Mouse (Mus musculus) spleen, adult 2 months (tissue): ENCODE results near the gene Rap2b. TPM values are rescaled to one million over a fixed set of nuclear protein-coding genes. Genes with fewer than 3 reads are reported as not detected.
A peak's percentile ranks its signal among the peaks of the same experiment; 100 is the strongest.

Source experiments
- DNase-seq, 2 experiments: peaks; one replicate each; pipeline versions ENCODE4 v3.0.0 to v3.0.0-alpha.2; 2012 to 2021; ENCODE audit warnings: low spot score in 2 of 2, low read depth in 1 of 2
- H3K27ac ChIP-seq: fragments of 200-500 bp; 2 replicates; pipeline ENCODE4 v1.5.1; 2012; ENCODE audit warnings: low read length, inconsistent platforms; ENCODE audit not compliant: insufficient read depth
- H3K27me3 ChIP-seq: fragments of 200-500 bp; 2 replicates; pipeline ENCODE4 v1.6.1; 2012; ENCODE audit warnings: mild to moderate bottlenecking, moderate library complexity, low read length, inconsistent platforms; ENCODE audit not compliant: control insufficient read depth, insufficient read depth
- H3K36me3 ChIP-seq: fragments of 200-500 bp; 2 replicates; pipeline ENCODE4 v1.6.1; 2012; ENCODE audit warnings: mild to moderate bottlenecking, low read length, inconsistent platforms; ENCODE audit not compliant: control insufficient read depth, insufficient read depth
- H3K4me1 ChIP-seq: fragments of 200-500 bp; 2 replicates; pipeline ENCODE4 v1.6.1; 2011; ENCODE audit warnings: inconsistent platforms; ENCODE audit not compliant: control insufficient read depth, insufficient read depth, insufficient read length
- H3K4me3 ChIP-seq: fragments of 200-500 bp; 2 replicates; pipeline ENCODE4 v1.5.1; 2011; ENCODE audit warnings: mild to moderate bottlenecking, inconsistent platforms; ENCODE audit not compliant: insufficient read depth, insufficient read length; ENCODE audit errors: extremely low read depth
- CTCF ChIP-seq: fragments of 200-500 bp; IDR thresholded peaks from 2 replicates; pipeline ENCODE4 v1.5.1; 2011; ENCODE audit warnings: mild to moderate bottlenecking, inconsistent platforms; ENCODE audit not compliant: insufficient read depth, insufficient read length, insufficient replicate concordance; ENCODE audit errors: extremely low read depth
- POLR2A ChIP-seq: fragments of 200-500 bp; IDR thresholded peaks from 2 replicates; pipeline ENCODE4 v1.6.1; 2011; ENCODE audit warnings: low read depth, low read length, inconsistent platforms
- WGBS: fragments of 180-500 bp; shearing (Covaris S2); methylation state at CpG from one replicate; pipeline ENCODE4 v1.1.7; 2018; 5-methylcytosine and 5-hydroxymethylcytosine counted together
- polyA plus RNA-seq: library from polyadenylated mRNA; depleted of rRNA; stranded (reverse); fragments of >200 nt; gene quantifications from 2 replicates; pipeline ENCODE4 v1.2.3, GENCODE M21; 2012

The Rap2b gene
- polyA plus RNA-seq, 1 experiment: 6.4 TPM

DNA sequence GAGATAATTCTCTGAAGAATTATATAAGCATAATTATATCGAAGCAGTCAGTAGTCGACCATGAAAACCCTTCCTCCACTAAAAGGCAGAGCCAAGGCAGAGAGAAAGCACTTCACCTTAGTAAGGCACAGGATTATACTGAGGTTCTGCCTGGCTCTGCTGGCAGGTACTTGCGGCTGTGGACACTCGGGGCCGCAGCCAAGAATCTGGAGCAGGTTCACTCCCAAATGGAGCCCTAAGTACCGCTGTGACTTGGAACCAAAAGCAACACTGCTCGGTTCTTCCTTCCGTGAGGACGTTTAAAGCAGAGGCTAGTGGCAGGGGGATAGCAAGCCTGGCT lies 1.4 kb downstream of the Rap2b start:
- DNase-seq: no peak
- Histone ChIP-seq H3K27ac (peak overlapping the region; percentile 34; the same call in 1 of the 2 replicates), H3K4me3 (peak overlapping the region; percentile 74; the same call in 1 of the 2 replicates), H3K36me3 (no peaks in the 10 kb centered on the region), H3K4me1 (no peaks in the 10 kb centered on the region), H3K27me3 (no peaks in the 10 kb centered on the region)
- TF ChIP-seq CTCF (no peak), POLR2A (no peak)
- 5% methylated on average over 9 of the region's 9 CpGs for WGBS

DNA sequence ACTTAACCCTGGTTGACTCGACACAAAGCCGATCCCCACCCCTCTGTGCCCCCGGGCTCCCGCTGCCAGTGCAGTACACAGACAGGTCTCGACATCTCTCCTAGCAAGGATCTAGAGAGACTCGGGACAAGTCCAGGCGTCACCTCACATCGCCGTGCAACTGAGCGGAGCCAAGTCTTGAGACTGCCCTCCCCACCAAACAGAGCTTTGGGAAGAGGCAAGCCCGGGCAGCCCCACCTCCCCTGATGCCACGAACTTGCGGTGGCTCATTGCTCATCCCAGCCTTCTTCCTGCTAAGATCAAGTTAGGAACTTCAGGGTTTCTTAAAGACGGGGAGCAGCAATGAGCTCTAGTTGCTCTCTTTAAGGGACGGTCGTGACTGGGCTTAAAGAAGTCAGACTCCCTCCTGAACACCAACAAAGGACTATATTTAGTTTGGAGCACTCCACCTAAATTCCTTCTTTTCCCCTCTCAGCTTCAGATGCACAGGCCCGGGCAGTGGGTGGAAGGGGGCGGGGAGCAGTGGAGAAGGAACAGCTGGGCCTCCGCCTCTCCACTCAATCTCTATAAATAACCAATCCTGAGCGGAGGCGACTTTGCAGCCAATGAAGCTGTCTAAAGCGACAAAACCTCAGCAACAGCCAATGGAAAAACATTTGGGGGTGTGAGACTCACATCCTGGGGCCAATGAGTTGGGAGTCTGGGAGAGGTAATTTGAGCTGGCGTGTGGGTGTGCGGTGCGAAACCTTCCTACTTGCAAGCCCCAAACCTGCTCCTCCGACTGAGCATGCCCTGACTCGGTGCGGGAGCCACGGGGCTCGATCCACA lies 1.9 kb downstream of the Rap2b start:
- H3K4me1 ChIP-seq: no peaks in the 10 kb centered on the region
- peak overlapping the region; percentile 74 for H3K4me3 ChIP-seq
- DNase-seq: peak; percentile 68 to 73
- H3K36me3 ChIP-seq: no peaks in the 10 kb centered on the region
- under 1% methylated on average over 30 of the region's 30 CpGs for WGBS
- H3K27me3 ChIP-seq: no peaks in the 10 kb centered on the region
- TF ChIP-seq POLR2A (no peak), CTCF (no peak)
- peak overlapping the region; percentile 45 for H3K27ac ChIP-seq

DNA sequence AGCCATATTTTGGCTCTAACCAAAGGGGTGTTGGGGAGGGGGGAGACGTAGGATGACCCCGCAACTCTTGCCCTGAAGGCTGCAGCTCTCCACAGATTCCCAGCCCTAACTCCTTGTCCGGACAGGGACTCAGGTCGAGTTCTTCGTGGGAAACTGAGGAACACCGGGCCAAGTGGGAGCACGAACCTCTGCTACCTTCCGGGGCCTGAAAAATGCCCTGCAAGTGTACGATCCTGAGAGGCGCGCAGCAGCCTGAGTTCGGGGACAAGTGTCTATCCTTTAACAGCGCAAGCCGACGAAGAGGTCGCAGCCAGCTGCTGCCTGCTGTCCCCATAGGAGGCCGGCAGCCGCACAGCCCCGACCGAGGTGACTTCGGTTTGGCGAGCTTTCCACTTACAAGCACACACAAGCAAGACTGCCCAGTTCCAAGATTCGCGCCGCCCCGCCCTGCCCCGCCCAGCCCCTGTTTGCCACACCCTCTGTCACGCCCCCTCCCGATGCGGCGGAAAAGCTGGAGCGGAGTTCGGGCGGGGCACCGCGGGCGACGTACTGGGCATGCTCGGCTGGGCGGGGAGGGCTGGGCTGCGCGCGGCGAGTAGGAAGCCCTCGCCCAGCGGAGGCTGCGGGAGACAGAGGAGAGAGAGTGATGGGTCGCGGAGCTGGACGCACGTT lies 2.7 kb downstream of the Rap2b start:
- Histone ChIP-seq H3K4me3 (peak overlapping the region; percentile 74), H3K27ac (peak overlapping the region; percentile 75), H3K36me3 (no peaks in the 10 kb centered on the region), H3K27me3 (no peaks in the 10 kb centered on the region), H3K4me1 (no peaks in the 10 kb centered on the region)
- DNase-seq: peak; percentile 86 to 92
- TF ChIP-seq CTCF (no peak), POLR2A (peak; percentile 91)
- under 1% methylated on average over 51 of the region's 51 CpGs for WGBS

DNA sequence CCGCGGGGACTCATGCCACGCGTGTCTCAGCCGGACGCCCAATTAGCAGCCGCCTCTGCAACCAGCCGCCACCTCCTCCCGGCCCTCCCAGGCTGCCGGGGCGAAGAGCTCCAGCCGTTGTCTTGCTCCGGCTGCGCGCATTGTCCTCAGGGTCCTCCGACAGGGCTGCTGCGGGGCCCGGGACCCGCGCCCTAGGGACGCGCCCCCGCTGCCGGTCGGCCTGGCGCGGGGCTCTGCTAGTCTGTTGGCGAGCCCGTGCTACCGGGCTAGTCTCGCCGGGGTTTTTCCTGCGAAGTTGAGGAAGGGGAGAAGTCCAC lies 3.2 kb downstream of the Rap2b start:
- no peaks in the 10 kb centered on the region for H3K27me3 ChIP-seq
- WGBS: under 1% methylated on average over 29 of the region's 33 CpGs
- DNase-seq: peak in 1 of 2 experiments; percentile 28
- H3K27ac ChIP-seq: peak overlapping the region; percentile 75
- peak overlapping the region; percentile 68 for H3K4me3 ChIP-seq
- H3K36me3 ChIP-seq: no peaks in the 10 kb centered on the region
- TF ChIP-seq POLR2A (no peak), CTCF (no peak)
- no peaks in the 10 kb centered on the region for H3K4me1 ChIP-seq

DNA sequence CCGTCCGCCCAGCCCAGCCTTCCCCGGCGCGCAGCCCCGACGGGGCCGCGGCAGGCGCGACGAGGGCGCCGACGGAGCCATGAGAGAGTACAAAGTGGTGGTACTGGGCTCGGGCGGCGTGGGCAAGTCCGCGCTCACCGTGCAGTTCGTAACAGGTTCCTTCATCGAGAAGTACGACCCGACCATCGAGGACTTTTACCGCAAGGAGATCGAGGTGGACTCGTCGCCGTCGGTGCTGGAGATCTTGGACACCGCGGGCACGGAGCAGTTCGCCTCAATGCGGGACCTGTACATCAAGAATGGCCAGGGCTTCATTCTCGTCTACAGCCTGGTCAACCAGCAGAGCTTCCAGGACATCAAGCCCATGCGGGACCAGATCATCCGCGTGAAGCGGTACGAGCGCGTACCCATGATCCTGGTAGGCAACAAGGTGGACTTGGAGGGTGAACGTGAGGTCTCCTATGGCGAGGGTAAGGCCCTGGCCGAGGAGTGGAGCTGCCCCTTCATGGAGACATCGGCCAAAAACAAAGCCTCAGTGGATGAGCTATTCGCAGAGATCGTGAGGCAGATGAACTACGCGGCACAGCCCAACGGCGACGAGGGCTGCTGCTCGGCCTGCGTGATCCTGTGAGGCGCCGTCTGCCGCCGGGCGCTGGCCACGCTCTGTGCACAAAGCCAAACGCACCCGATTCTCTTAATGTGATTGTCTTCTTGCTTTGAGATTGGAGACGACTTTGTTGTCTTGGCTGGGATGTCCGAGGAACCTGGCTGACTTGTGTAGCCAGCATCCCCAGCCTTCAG lies 3.7 kb downstream of the Rap2b start:
- no peaks in the 10 kb centered on the region for H3K27me3 ChIP-seq
- no peaks in the 10 kb centered on the region for H3K4me1 ChIP-seq
- peak overlapping the region; percentile 68 for H3K4me3 ChIP-seq
- H3K27ac ChIP-seq: peak overlapping the region; percentile 75
- TF ChIP-seq CTCF (no peak), POLR2A (no peak)
- WGBS: under 1% methylated on average over 68 of the region's 68 CpGs
- no peaks in the 10 kb centered on the region for H3K36me3 ChIP-seq
- peak; percentile 15 to 25 for DNase-seq

DNA sequence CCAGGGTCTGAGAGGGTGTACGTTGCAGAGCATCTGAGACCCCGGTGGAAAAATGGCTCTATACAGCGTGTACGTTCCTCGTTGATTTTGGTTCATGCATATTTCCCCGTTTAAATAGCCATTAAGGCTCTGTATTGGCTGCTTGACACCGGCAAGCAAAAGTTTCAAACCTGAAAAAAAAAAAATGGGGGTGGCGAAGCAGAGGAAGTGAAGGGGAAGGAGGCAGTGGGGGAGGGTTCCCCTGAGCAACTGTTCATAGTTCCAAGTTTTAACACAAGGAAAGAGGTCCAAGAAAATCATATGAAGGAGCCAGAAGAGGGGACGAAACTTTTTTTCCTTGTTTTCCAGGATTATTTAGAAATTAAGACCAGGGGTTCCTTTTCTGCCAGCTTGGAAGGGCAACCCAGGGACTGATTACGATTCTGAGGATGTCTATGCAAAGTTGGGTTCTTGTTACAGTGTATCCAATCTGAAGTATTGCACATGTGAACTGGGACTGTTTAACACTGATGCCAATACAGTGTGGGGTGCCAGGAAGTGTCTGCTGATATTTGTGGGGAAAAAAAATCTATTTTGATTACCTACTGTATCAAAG lies 4.4 kb downstream of the Rap2b start, which contains the start of gene B430305J03Rik:
TSS of gene B430305J03Rik (minus strand) at position 173 of the 595 bp plus-strand sequence.
- 1% methylated on average over 10 of the region's 10 CpGs for WGBS
- H3K27ac ChIP-seq: peak within 1 kb of the TSS; percentile 75

DNA sequence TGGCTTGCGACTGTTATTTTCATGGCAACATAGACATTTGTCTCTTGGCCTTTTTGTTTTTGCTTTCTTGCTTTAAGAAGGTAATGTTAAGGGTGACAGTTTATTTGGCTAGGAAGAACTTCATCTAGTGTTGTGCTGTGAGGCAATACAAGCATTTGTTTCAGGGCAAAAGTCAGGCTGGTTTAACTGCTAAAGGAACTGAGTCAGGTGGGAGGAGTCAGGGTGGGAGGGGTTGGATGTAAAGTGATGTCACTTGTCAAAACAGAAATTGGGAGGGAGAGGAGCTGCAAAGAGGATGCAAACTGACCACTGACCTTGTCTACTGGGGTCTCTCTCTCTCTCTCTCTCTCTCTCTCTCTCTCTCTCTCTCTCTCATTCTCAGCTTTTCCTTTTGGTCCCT lies 7.0 kb downstream of the Rap2b start:
- DNase-seq: no peak
- Histone ChIP-seq H3K36me3 (no peaks in the 10 kb centered on the region), H3K4me3 (no peak overlapping the region), H3K27me3 (no peaks in the 10 kb centered on the region), H3K4me1 (no peaks in the 10 kb centered on the region), H3K27ac (no peak overlapping the region)
- WGBS: 98% methylated on average over 1 of the region's 1 CpGs
- TF ChIP-seq POLR2A: no peak
- TF ChIP-seq CTCF: no peak

More for the DNA sequence above, 4.4 kb downstream of the Rap2b start, which contains the start of gene B430305J03Rik:
- TF ChIP-seq CTCF (no peak), POLR2A (no peak)
- no peaks in the 10 kb centered on the region for H3K36me3 ChIP-seq
- no peaks in the 10 kb centered on the region for H3K27me3 ChIP-seq
- H3K4me3 ChIP-seq: peak within 1 kb of the TSS; percentile 68
- DNase-seq: peak; percentile 14 to 24
- H3K4me1 ChIP-seq: no peaks in the 10 kb centered on the region
